In the genomic region with DNA sequence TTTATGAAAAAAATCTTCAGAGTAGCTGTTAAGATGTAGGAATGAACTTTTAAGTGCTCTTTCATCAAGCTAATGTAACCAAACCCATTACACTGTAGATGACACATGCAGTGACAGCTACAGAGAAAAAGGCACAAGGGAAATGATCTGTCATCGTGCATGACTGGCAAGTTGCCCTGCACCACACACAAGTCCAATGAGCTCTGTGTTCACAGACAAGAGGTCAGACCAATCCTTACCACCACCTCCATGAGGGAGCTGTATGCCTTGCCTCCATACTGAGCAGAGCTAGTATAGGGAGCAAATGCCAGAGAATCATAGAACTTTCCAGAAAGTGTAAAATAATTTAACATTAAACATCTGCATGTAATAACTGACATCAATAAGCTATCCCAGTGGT, we compare ENCODE assay signal across 17 mouse cellular contexts. TPM values are rescaled to one million over a fixed set of nuclear protein-coding genes. Genes with fewer than 3 reads are reported as not detected.
DNase-seq lines count a peak whose midpoint lies in the region; ATAC-seq and TF ChIP-seq lines count a peak whose summit lies in the region.
"Had no signal": no experiment of that assay in that cellular context is flagged by ENCODE, and none has a peak within 500 bp of the region (broad histone marks: within the 10 kb centered on the region; RNA-seq: fewer than 3 reads in every experiment).

No protein-coding gene starts in this region.

- H3K4me3 ChIP-seq in heart, adult 2 months = no peak overlapping the region
- no peak overlapping the region for H3K4me3 ChIP-seq in CH12.LX (replicated peaks in 1 of 3; ENCODE audit: low read depth in 2 of 3, low read length in 2 of 3, poor library complexity in 1 of 3)
- H3K4me3 ChIP-seq in liver, embryonic 14.5 days (ENCODE audit: insufficient read depth in 1 of 2, low read depth in 2 of 2, low read length in 2 of 2) = no peak overlapping the region
- H3K4me3 ChIP-seq: gastrocnemius, adult 2 months; heart, embryonic 15.5 days; neural tube, embryonic 12.5 days had no signal

- H3K27me3 ChIP-seq in heart, adult 2 months (ENCODE audit: control insufficient read depth, insufficient read depth, low read length) = no peaks in the 10 kb centered on the region
- H3K27me3 ChIP-seq in CH12.LX (replicated peaks) = no peaks in the 10 kb centered on the region
- H3K27me3 ChIP-seq in liver, embryonic 14.5 days (ENCODE audit: control insufficient read depth, insufficient read depth, low read length) = no peaks in the 10 kb centered on the region
- H3K27me3 ChIP-seq: heart, embryonic 15.5 days; neural tube, embryonic 12.5 days had no signal

- no peak overlapping the region for H3K9ac ChIP-seq in heart, adult 2 months (ENCODE audit: low read depth, low read length)
- H3K9ac ChIP-seq in CH12.LX (ENCODE audit: insufficient read depth, low read depth) = no peak overlapping the region
- H3K9ac ChIP-seq in liver, embryonic 14.5 days (replicated peaks) = no peak overlapping the region
- H3K9ac ChIP-seq: heart, embryonic 15.5 days; neural tube, embryonic 12.5 days had no signal

- TF ChIP-seq RAD21 in CH12.LX (IDR thresholded peaks at IDR 0.05; ENCODE audit: low read depth, low read length) = no peak

- no peak for TF ChIP-seq POLR2A in heart, adult 2 months (IDR thresholded peaks at IDR 0.05; ENCODE audit: insufficient read depth, low read depth, low read length)
- no peak for TF ChIP-seq POLR2A in CH12.LX (IDR thresholded peaks at IDR 0.05; ENCODE audit: low read depth, low read length)

- H3K4me2 ChIP-seq in CH12.LX (ENCODE audit: insufficient read depth, low read depth, poor library complexity, severe bottlenecking) = no peak overlapping the region
- H3K4me2 ChIP-seq in liver, embryonic 14.5 days (ENCODE audit: low read depth) = no peak overlapping the region
- H3K4me2 ChIP-seq: heart, embryonic 15.5 days; neural tube, embryonic 12.5 days had no signal

- in situ Hi-C loops in CH12.LX (cut with MboI; ENCODE audit: low pct_ligation_motif_present, low pct_unique_long_range_greater_than_20kb, low sequenced_read_pairs) = loop anchor here (5.0 to 10.0 kb wide), 2 partner anchors 47 to 174 kb away; no protein-coding TSS in a partner anchor

- ATAC-seq in liver, embryonic 14.5 days (ENCODE audit: insufficient read depth) = peak; percentile 42; the same call in 1 of the 2 replicates
- ATAC-seq: intestine, postnatal 0 days had no signal

- peaks cover 3% of the 10 kb centered on the region for H3K9me3 ChIP-seq in CH12.LX (replicated peaks; ENCODE audit: low read length)
- H3K9me3 ChIP-seq in liver, embryonic 14.5 days (ENCODE audit: control insufficient read depth, low read length) = no peaks in the 10 kb centered on the region
- H3K9me3 ChIP-seq: heart, embryonic 15.5 days; neural tube, embryonic 12.5 days had no signal

- H3K36me3 ChIP-seq in heart, adult 2 months (ENCODE audit: control insufficient read depth, insufficient read depth, low read length) = peaks cover 18% of the 10 kb centered on the region
- H3K36me3 ChIP-seq in CH12.LX (replicated peaks in 1 of 2; ENCODE audit: control insufficient read depth in 1 of 2, insufficient read depth in 1 of 2, low read length in 1 of 2) = peaks cover 26 to 49% of the 10 kb centered on the region in 2 experiments
- peaks cover 31% of the 10 kb centered on the region for H3K36me3 ChIP-seq in liver, embryonic 14.5 days (replicated peaks; ENCODE audit: control insufficient read depth, insufficient read depth, low read depth)

- no peak for DNase-seq in heart, adult 2 months
- no peak for DNase-seq in heart, adult 8-10 months (ENCODE audit: low spot score)
- peak; percentile 34 for DNase-seq in 3T3-L1 (ENCODE audit: low read depth, low spot score)
- DNase-seq in CH12.LX (ENCODE audit: extremely low read depth) = no peak
- DNase-seq in liver, embryonic 14.5 days (ENCODE audit: low read depth in 3 of 3, low spot score in 3 of 3) = no peak
- no peak for DNase-seq in MN1 (ENCODE audit: low spot score)
- DNase-seq in right cerebral cortex, postnatal 14 days = no peak
- DNase-seq: cerebellum, adult 11 months; embryo, embryonic 11 days; lung, postnatal 10 days; right cerebral cortex, postnatal 25 days; thymus, postnatal 36 days had no signal

- TF ChIP-seq CTCF in heart, adult 2 months (IDR thresholded peaks at IDR 0.05) = no peak
- no peak for TF ChIP-seq CTCF in CH12.LX (conservative IDR thresholded peaks at IDR 0.05 in 1 of 2, IDR thresholded peaks at IDR 0.05 in 1 of 2; ENCODE audit: low read depth in 2 of 2, low read length in 2 of 2)
- TF ChIP-seq CTCF in liver, embryonic 14.5 days (IDR thresholded peaks at IDR 0.05; ENCODE audit: low read depth) = no peak

- no peak overlapping the region for H3K27ac ChIP-seq in heart, adult 2 months
- H3K27ac ChIP-seq in CH12.LX (ENCODE audit: insufficient read depth, low read depth) = peak overlapping the region; percentile 68
- H3K27ac ChIP-seq in liver, embryonic 14.5 days = no peak overlapping the region
- H3K27ac ChIP-seq: gastrocnemius, adult 2 months; heart, embryonic 15.5 days; hindbrain, postnatal 0 days; neural tube, embryonic 12.5 days had no signal

- intact Hi-C loops in heart, adult 2 months (cut with DNase I) = no loop called here

- no peaks in the 10 kb centered on the region for H3K79me2 ChIP-seq in heart, adult 2 months (replicated peaks; ENCODE audit: control insufficient read depth, insufficient read depth, low read length)
- no peaks in the 10 kb centered on the region for H3K79me2 ChIP-seq in CH12.LX (replicated peaks; ENCODE audit: control insufficient read depth, extremely low read depth, insufficient read depth, poor library complexity, severe bottlenecking)

- TF ChIP-seq EP300 in heart, adult 2 months (IDR thresholded peaks at IDR 0.05; ENCODE audit: insufficient read depth, low read depth, low read length) = peak; percentile 58; the same call in 1 of the 2 replicates
- no peak for TF ChIP-seq EP300 in CH12.LX (IDR thresholded peaks at IDR 0.05; ENCODE audit: low read length)
- TF ChIP-seq EP300 in liver, embryonic 14.5 days (IDR thresholded peaks at IDR 0.05; ENCODE audit: low read depth) = no peak

- dilution Hi-C loops in CH12.LX (cut with MboI; ENCODE audit: extremely low pct_ligation_motif_present, extremely low pct_unique_long_range_greater_than_20kb, low sequenced_read_pairs) = no loop called here

- WGBS in heart, adult 2 months = 17% methylated on average over 1 of the region's 1 CpGs
- 67% methylated on average over 1 of the region's 1 CpGs for WGBS in liver, embryonic 14.5 days (ENCODE audit: insufficient replicate concordance)

- no peaks in the 10 kb centered on the region for H3K4me1 ChIP-seq in heart, adult 2 months (ENCODE audit: control insufficient read depth, insufficient read depth, low read length)
- H3K4me1 ChIP-seq in CH12.LX (ENCODE audit: control insufficient read depth in 1 of 2, insufficient read depth in 2 of 2) = peaks cover 14 to 46% of the 10 kb centered on the region in 2 experiments
- no peaks in the 10 kb centered on the region for H3K4me1 ChIP-seq in liver, embryonic 14.5 days (replicated peaks; ENCODE audit: control insufficient read depth in 2 of 2, insufficient read depth in 2 of 2, low read length in 1 of 2)
- H3K4me1 ChIP-seq: heart, embryonic 15.5 days; neural tube, embryonic 12.5 days had no signal

TF ChIP-seq in CH12.LX, 34 proteins besides CTCF, POLR2A, EP300 and RAD21:
- no peak for TF ChIP-seq POLR2AphosphoS2 (IDR thresholded peaks at IDR 0.05; ENCODE audit: low read depth, low read length)
- no peak for TF ChIP-seq UBTF (IDR thresholded peaks at IDR 0.05; ENCODE audit: low read depth, low read length)
- no peak for TF ChIP-seq E2F4 (IDR thresholded peaks at IDR 0.05; ENCODE audit: insufficient replicate concordance, low read depth, low read length)
- no peak for TF ChIP-seq ZMIZ1 (IDR thresholded peaks at IDR 0.05; ENCODE audit: low read depth, low read length)
- TF ChIP-seq JUND (conservative IDR thresholded peaks at IDR 0.05; ENCODE audit: low read depth, low read length) = no peak
- TF ChIP-seq MAX (IDR thresholded peaks at IDR 0.05; ENCODE audit: low read length) = no peak
- TF ChIP-seq MYC (IDR thresholded peaks at IDR 0.05; ENCODE audit: low read depth, low read length) = no peak
- TF ChIP-seq USF1 (IDR thresholded peaks at IDR 0.05; ENCODE audit: low read depth, low read length) = no peak
- no peak for TF ChIP-seq MEF2A (IDR thresholded peaks at IDR 0.05; ENCODE audit: borderline replicate concordance, low read depth, low read length)
- TF ChIP-seq TBP (conservative IDR thresholded peaks at IDR 0.05; ENCODE audit: low read depth, low read length) = no peak
- no peak for TF ChIP-seq ZKSCAN1 (IDR thresholded peaks at IDR 0.05; ENCODE audit: borderline replicate concordance, low read depth, low read length)
- no peak for TF ChIP-seq MXI1 (IDR thresholded peaks at IDR 0.05; ENCODE audit: low read depth, low read length)
- no peak for TF ChIP-seq PAX5 (IDR thresholded peaks at IDR 0.05; ENCODE audit: low read length)
- no peak for TF ChIP-seq ETS1 (conservative IDR thresholded peaks at IDR 0.05; ENCODE audit: low read depth, low read length)
- no peak for TF ChIP-seq JUN (IDR thresholded peaks at IDR 0.05; ENCODE audit: insufficient read depth, low read depth, low read length)
- no peak for TF ChIP-seq BHLHE40 (IDR thresholded peaks at IDR 0.05; ENCODE audit: low read depth, low read length)
- TF ChIP-seq TCF12 (IDR thresholded peaks at IDR 0.05; ENCODE audit: low read depth, low read length) = no peak
- no peak for TF ChIP-seq ZNF384 (IDR thresholded peaks at IDR 0.05; ENCODE audit: low read depth, low read length)
- no peak for TF ChIP-seq ZC3H11A (IDR thresholded peaks at IDR 0.05; ENCODE audit: low read depth, low read length)
- TF ChIP-seq NELFE (IDR thresholded peaks at IDR 0.05; ENCODE audit: low read depth, low read length) = no peak

RNA-seq across cellular contexts. Expression of gene Gpcpd1, which starts 59.7 kb away (rescaled TPM):
- total RNA-seq in heart, adult 2 months (2021) = 100 to 1,000 TPM; 135 to 224 TPM
- polyA plus RNA-seq in heart, adult 2 months (2012; rRNA removed) = 37.5 and 76.6 TPM in 2 replicates
- total RNA-seq in heart, adult 8-10 months (2022) = 100 to 1,000 TPM; 161 to 308 (median 228) TPM
- total RNA-seq in CH12.LX (2012; rRNA removed) (18.3 and 33.5 TPM in 2 replicates), CH12.LX (2014; rRNA removed) (60.5 and 60.8 TPM in 2 replicates)
- polyA plus RNA-seq in CH12.LX (2012; ENCODE audit: insufficient read length, low read depth) = 30.9 and 40.7 TPM in 2 replicates
- 20.6 and 31.0 TPM in 2 replicates for polyA plus RNA-seq in liver, embryonic 14.5 days (2012; rRNA removed)
- polyA plus RNA-seq in liver, embryonic 14.5 days (2014; fragmentation: Nextera tagmentation; extraction: Ambion mirVana) = 67.7 and 78.4 TPM in 2 replicates
